Mouse (Mus musculus) hindlimb bud, embryonic 11.5 days (tissue): Measurements from ENCODE around the gene S100a6.
A peak's percentile ranks its signal among the peaks of the same experiment; 100 is the strongest.

Experiments used
- DNase-seq: peaks from one replicate; pipeline ENCODE4 v3.0.0-alpha.2; 2012; ENCODE audit warnings: low read depth, low spot score; ENCODE audit errors: extremely low spot score

S100a6 gene

GRCm38 (mm10) chr3:90626266-90627021 lies 13.8 kb downstream of the S100a6 start:
- DNase-seq: no peak

GRCm38 (mm10) chr3:90627366-90627765 lies 14.7 kb downstream of the S100a6 start:
- DNase-seq: no peak

GRCm38 (mm10) chr3:90627807-90628206 lies 15.1 kb downstream of the S100a6 start:
- no peak for DNase-seq

DNA sequence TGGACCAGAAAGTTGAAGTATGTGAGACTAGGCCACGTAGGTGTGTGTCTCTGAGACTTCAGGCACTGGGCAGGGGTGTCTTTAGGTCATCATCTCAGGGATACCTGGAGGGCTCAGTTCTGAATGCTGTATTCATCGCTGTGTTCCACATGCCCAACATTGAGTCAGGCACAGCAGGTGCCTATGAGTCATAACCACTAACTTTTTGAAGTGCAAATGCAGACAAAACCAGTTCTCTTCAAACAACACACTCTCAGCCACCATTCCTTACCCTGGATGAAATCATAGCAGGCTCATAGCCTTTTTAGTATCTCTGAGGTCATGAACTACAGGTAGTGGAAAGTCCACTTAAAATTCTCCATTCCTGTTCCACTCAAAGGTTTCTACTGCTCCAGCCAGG lies 16.6 kb downstream of the S100a6 start:
- DNase-seq: no peak

DNA sequence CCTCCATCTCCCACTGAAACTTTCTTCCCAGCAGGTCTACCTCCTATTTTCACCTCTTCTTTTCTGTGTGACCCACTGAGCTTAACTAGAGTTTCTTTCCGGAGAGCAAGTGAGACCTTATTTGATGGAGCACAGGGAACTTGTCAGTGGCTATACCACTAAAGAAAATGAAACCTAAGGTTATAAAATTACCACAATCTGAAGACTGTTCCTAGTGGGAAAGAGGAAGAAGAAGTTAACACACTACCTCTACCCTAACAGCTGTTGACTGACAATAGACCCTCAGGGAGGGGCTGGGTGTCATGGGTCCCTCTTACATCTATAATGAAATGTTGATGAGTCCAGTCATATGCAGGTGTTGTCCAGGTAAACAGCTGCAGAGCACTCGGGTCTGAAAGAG lies 19.3 kb downstream of the S100a6 start:
- no peak for DNase-seq

GRCm38 (mm10) chr3:90638511-90639275 lies 26.0 kb downstream of the S100a6 start:
- DNase-seq: no peak

DNA sequence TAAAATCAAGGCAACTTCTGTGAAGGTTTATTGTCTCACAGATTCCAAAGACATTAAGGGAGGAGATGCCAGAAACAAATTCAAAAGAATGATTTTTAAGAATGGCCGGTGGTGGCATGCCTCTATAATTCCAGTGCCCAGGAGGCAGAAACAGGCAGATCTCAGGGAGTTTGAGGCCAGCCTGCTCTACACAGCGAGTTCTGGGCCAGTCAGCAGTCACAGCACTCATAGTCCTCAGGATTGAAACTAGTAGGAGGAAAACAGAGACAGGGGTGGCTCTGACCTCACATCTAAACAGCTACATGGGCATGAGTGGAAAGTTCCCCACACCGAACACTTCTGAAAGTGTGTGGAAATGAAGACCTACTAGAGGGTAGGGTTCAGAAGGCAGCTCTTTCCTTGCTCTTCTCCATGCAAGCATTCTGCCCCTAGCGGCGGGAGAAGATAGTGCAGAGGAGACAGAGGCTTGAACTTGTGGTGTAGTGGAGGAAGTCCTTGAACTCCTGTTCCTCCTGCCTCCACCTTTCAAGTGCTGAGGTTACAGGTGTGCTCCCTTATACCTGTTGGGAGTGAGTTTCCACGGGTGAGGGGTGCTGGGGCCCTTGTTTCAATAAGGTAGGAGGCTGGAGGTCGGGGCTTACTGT lies 27.0 kb downstream of the S100a6 start:
- DNase-seq: no peak

- no peak for DNase-seq
These were observed 28.3 kb downstream of the S100a6 start for GRCm38 (mm10) chr3:90640981-90641380.

DNA sequence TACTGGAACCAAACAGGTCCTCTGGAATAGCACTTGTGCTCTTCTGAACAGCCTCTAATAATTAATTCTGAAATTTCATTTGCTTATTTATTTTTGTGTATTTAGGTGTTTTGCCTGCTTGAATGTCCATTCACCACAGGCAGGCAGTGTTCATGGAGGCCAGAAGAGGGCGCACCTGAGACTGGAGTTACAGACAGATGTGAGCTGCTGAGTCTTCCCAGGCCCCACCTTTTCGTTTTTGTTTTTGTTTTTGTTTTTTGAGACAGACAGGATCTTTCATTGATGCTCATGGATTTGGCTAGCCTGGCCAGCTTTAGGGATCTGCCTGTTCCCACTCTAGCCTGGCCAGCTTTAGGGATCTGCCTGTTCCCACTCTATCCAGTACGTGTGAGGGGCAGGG lies 31.5 kb downstream of the S100a6 start:
- DNase-seq: no peak

DNA sequence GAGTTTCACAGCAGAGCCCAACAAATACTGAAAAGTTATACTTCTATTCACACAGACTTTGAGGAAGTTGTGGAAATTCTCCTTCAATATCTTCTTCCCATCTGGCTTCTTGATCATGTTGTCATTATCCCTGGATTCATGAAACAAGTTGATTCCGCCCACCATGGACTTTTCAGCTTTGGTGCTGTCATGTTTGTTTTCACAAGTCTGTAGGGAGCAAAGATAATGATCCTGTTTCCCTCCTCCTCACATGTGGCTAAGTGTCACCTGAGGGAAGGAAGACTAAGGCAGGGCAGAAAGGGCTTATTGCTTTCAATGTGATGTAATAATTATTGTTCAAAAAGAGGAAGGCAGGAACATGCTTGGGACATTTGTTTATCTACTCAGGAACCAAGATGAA lies 34.6 kb downstream of the S100a6 start:
- DNase-seq: no peak

DNA sequence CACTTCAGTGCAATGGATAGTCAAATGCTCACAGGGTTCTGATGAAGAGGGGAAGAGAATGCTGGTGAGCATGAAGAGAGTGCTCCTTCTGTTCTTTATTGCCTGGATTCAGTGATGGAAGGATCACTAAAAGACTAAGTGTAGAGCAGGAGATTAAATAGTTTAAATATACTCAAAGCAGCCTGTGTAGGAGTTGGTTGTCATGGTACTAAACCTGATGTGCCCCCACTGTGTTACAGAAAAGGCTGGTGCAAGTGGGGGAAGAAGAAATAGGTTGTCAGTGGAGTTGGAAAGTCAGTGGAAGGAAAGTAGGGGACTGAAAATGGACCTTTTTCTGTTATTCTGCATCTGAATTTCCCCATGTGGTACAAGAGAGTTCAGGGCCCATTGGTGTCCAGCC lies 36.3 kb downstream of the S100a6 start:
- DNase-seq: no peak

DNA sequence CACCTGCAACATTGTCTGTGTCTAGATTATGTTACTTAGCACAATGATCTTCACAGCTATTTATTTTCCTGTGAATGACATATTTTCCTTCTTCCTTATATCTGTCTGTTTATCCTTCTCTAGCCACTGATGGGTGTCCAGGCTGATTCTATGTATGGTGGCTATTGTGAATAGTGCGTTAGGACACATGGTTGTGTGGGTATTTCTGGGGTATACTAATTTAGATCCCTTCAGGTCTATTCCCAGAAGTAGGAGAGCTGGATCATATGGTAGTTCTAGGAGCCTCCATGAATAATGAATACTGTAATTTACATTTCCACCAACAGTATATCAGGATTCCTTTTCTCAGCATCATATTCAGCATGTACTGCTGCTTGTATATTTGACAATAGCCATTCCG lies 37.1 kb downstream of the S100a6 start:
- DNase-seq: no peak

DNA sequence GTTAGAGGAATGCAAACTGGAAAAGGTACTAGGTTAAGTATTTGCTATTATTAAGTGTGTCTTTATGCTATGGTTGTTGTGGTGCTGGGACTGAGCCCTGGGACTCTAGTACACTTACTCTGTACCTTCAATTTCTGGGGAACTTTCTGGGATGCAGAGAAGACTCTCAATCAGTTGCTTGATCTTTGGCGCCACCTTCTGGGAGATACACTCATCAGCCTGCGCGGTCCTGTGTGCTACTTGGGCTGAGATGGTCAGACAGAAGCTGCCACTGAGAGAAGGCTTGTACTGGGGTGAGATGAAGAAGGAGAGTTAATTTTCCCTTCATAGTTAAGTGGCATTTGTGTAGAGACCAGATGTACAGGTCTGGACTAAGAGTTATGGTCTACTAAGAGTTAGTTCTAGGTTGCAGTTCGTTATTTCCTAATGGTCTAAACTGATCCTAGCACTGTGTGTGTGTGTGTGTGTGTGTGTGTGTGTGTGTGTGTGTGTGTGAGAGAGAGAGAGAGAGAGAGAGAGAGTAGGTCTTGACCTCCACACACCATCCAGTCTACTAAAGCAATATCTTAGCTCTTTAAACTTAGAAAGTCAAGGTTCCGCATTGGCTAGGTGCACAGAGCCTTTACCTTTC lies 40.3 kb downstream of the S100a6 start:
- peak; percentile 47 for DNase-seq

GRCm38 (mm10) chr3:90653717-90654116 lies 41.0 kb downstream of the S100a6 start, which contains the start of gene S100a7a:
TSS of gene S100a7a (plus strand) at chr3:90654017.
- DNase-seq: no peak

DNA sequence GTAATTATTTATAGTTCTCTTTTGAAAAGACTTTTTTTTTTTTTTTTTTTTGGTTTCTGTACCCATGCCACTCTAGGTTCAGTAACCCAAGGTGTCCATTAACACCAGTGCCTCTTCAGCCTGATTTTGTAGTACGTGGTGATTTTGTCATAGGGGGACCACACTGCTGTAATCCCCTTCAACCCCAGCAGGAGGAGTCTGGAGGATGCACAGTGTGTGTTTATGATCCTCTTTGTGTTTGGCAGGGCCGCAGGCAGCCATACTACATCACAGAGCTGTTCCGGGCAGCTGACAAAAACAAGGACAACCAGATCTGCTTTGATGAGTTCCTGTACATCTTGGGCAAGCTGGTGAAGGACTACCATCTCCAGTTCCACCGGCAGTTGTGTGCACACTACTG lies 44.7 kb downstream of the S100a6 start:
- no peak for DNase-seq

DNA sequence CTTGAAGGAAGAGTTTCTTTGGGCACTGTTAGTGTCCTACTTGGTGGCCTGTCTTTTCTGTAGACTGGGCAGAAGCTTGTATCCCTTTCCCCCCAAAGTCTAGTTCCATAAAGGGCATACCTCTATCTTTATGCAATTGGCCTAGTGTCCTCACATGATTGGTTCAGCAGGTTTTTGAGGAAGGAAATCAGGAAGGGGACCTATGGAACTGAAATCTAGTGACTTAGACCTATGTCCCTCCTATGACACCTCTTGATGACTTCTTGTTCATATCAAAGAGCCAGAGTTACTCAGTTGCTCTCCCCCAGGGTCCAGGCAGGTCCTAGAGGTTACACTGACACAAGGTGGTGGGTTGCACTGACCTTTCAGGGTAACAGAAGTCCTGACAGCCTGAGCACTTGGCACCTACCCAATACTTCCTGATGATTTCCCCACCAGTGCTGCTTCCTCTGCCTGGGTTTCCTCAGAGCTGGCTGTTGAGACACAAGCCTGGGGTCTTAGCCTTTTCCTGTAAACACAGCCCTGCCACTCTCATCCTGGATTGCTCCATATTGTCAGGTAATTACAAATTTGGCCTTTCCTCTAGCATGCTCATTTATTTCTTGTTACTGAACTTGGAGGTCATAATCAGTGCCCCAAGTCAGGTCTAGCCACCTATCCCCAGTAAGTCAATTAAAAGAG lies 46.8 kb downstream of the S100a6 start:
- DNase-seq: no peak

GRCm38 (mm10) chr3:90664219-90664618 lies 51.5 kb downstream of the S100a6 start:
- DNase-seq: no peak

GRCm38 (mm10) chr3:90668846-90669245 lies 56.2 kb downstream of the S100a6 start, which contains the start of gene S100a8:
TSS of gene S100a8 (plus strand) at chr3:90668978.
- no peak for DNase-seq
